Mouse (Mus musculus) heart, adult 2 months (tissue): ENCODE measurements around the gene Ubfd1. TPM values are rescaled to one million over a fixed set of nuclear protein-coding genes. Genes with fewer than 3 reads are reported as not detected.

Source experiments
- DNase-seq, 2 experiments: peaks; one replicate each; pipeline ENCODE4 v3.0.0; 2021
- H3K27ac ChIP-seq: fragments of 200-600 bp; 2 replicates; pipeline ENCODE4 v1.8.1; 2022
- H3K27me3 ChIP-seq: fragments of 200-500 bp; 2 replicates; pipeline ENCODE4 v1.6.1; 2012; ENCODE audit warnings: mild to moderate bottlenecking, low read length, inconsistent platforms, mixed read lengths; ENCODE audit not compliant: control insufficient read depth, insufficient read depth
- H3K36me3 ChIP-seq: fragments of 200-500 bp; 2 replicates; pipeline ENCODE4 v1.6.1; 2012; ENCODE audit warnings: low read length, inconsistent platforms; ENCODE audit not compliant: control insufficient read depth, insufficient read depth
- H3K4me1 ChIP-seq: fragments of 200-500 bp; 2 replicates; pipeline ENCODE4 v1.6.1; 2011; ENCODE audit warnings: low read length; ENCODE audit not compliant: control insufficient read depth, insufficient read depth
- H3K4me3 ChIP-seq: fragments of 200-600 bp; 2 replicates; pipeline ENCODE4 v1.8.1; 2022
- H3K79me2 ChIP-seq: fragments of 200-500 bp; replicated peaks from 2 replicates; pipeline ENCODE4 v1.6.1; 2012; ENCODE audit warnings: mild to moderate bottlenecking, inconsistent platforms, low read length, moderate library complexity, mixed read lengths; ENCODE audit not compliant: control insufficient read depth, insufficient read depth
- H3K9ac ChIP-seq: fragments of 200-500 bp; 2 replicates; pipeline ENCODE4 v1.6.1; 2012; ENCODE audit warnings: low read depth, mild to moderate bottlenecking, control low read depth, inconsistent platforms, low read length, mixed read lengths
- CTCF ChIP-seq: fragments of 200-600 bp; IDR thresholded peaks from 2 replicates; pipeline ENCODE4 v1.8.1; 2022; ENCODE audit warnings: antibody characterized with exemption, mild to moderate bottlenecking, moderate library complexity
- EP300 ChIP-seq: fragments of 200-500 bp; IDR thresholded peaks from 2 replicates; pipeline ENCODE4 v1.6.1; 2011; ENCODE audit warnings: low read depth, low read length, control low read depth; ENCODE audit not compliant: insufficient read depth
- POLR2A ChIP-seq: fragments of 200-500 bp; IDR thresholded peaks from 2 replicates; pipeline ENCODE4 v1.6.1; 2011; ENCODE audit warnings: mild to moderate bottlenecking, low read depth, low read length, control low read depth; ENCODE audit not compliant: insufficient read depth
- WGBS: fragments of 180-500 bp; shearing (Covaris S2); methylation state at CpG from one replicate; pipeline ENCODE4 v1.1.7; 2018; 5-methylcytosine and 5-hydroxymethylcytosine counted together
- intact Hi-C: fragments of 180-260 bp; cut with DNase I; formaldehyde crosslinking; loops from one replicate; pipeline ENCODE4 v1.15.1; 2025
- polyA plus RNA-seq: library from polyadenylated mRNA; depleted of rRNA; stranded (reverse); fragments of >200 nt; gene quantifications from 2 replicates; pipeline ENCODE4 v1.2.3, GENCODE M21; 2012
- total RNA-seq, 2 experiments: library from RNA; stranded (reverse); gene quantifications; 2 replicates each; pipeline ENCODE4 v1.2.3; 2021

Gene Ubfd1
- total and polyA plus RNA-seq, 3 experiments = 17.8 to 37.2 (median 30.4) TPM

DNA sequence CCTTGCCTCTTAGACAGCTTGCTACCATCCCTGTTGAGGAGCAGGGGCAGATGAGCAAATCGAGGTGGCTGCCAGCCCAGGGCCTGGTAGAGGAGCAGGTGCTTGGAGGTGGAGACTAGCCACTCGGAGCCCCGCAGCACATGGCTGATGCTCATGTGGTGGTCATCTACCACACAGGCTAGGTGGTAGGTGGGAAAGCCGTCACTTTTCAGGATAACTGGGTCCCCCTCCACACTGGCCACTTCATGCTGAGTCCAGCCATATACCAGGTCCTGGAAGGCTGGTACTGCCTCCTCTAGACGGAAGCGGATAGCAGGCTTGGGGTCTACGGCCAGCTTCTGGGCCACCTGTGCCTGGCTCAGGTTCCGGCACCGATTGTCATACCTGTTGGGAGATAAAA lies 18.8 kb upstream of the Ubfd1 start:
- no peak overlapping the region for H3K27ac ChIP-seq
- TF ChIP-seq EP300 = no peak
- TF ChIP-seq CTCF = no peak
- no peak for TF ChIP-seq POLR2A
- intact Hi-C loops = no loop called here
- no peak for DNase-seq
- 89% methylated on average over 9 of the region's 9 CpGs for WGBS
- peaks cover 4% of the 10 kb centered on the region for H3K4me1 ChIP-seq
- H3K79me2 ChIP-seq = no peaks in the 10 kb centered on the region
- H3K36me3 ChIP-seq = peaks cover 9% of the 10 kb centered on the region
- no peak overlapping the region for H3K4me3 ChIP-seq
- no peak overlapping the region for H3K9ac ChIP-seq
- no peaks in the 10 kb centered on the region for H3K27me3 ChIP-seq

DNA sequence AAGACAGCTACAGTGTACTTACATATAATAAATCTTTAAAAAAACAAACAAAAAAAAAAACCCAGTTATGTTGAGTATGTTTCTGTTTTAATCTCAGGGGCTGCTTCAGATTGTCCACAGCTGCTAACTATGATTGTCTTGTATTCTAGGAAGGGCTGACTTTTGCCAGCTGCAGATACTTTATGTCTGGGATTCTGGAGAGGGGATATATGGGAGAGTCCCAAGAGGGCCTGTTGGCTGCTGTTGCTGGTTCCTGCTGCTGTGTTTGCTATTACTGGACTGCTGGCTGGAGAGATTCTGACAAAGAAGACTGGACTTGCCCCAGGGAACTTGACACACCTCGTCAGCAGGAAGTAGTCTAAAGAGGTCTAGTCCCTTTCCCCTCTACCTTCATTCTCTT lies 16.1 kb upstream of the Ubfd1 start:
- H3K27ac ChIP-seq = no peak overlapping the region
- H3K4me1 ChIP-seq = peaks cover 3% of the 10 kb centered on the region
- H3K4me3 ChIP-seq = no peak overlapping the region
- no peak for DNase-seq
- no peaks in the 10 kb centered on the region for H3K79me2 ChIP-seq
- intact Hi-C loops = no loop called here
- TF ChIP-seq CTCF (no peak), EP300 (no peak), POLR2A (no peak)
- H3K36me3 ChIP-seq = peaks cover 9% of the 10 kb centered on the region
- H3K27me3 ChIP-seq = no peaks in the 10 kb centered on the region
- 11% methylated on average over 1 of the region's 1 CpGs for WGBS
- no peak overlapping the region for H3K9ac ChIP-seq

DNA sequence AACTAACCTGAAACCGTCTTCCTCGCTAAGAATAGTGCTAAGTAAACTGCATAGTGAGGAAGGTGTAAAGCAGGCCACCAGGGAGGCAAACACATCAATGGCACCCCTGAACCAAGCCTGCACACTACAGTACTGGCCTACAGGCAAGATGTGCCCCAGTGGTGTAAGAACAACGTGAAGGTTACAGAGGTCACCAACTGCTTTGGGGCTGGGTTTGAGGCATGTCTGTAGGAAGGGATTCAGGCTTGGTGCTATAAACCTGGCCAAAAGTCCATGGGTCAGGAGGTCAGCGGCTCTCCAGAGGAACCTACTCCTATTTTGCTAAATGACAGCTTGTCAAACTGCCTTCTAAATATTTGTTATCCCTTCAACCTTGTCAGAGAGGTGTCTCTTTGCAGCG lies 10.3 kb upstream of the Ubfd1 start:
- no peak for DNase-seq
- TF ChIP-seq CTCF (no peak), POLR2A (no peak), EP300 (no peak)
- Histone ChIP-seq H3K79me2 (no peaks in the 10 kb centered on the region), H3K36me3 (peaks cover 7% of the 10 kb centered on the region), H3K4me1 (no peaks in the 10 kb centered on the region; the same call in 1 of the 2 replicates), H3K27ac (no peak overlapping the region), H3K27me3 (no peaks in the 10 kb centered on the region), H3K9ac (no peak overlapping the region), H3K4me3 (no peak overlapping the region)
- WGBS = 77% methylated on average over 5 of the region's 5 CpGs
- intact Hi-C loops = no loop called here

DNA sequence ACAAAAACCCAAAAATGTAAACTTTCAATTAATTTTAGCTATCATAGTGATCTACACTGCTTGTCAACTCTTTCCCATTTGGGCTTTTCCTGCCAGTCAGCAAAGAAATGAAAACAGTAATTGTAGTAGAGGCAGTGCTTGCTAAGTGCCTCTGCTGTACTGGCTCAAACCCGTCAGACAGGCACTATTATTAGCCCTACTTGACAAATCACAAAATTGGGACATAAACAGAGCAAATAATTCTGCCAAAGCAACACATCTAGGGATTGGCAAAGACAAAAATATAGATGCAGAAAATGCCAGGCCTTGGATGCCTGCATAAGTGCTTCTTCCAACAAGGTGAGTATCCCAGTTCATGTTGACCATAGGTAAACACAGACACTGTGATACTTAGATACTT lies 1.3 kb upstream of the Ubfd1 start:
- peaks cover 27% of the 10 kb centered on the region for H3K36me3 ChIP-seq
- no peaks in the 10 kb centered on the region for H3K27me3 ChIP-seq
- TF ChIP-seq POLR2A (no peak), CTCF (no peak), EP300 (no peak)
- intact Hi-C loops = loop anchor here (2.0 to 5.0 kb wide), 3 partner anchors 21 to 83 kb away; partner anchors contain the start of genes Cog7, Dctn5 and Palb2
- H3K79me2 ChIP-seq = peaks cover 6% of the 10 kb centered on the region
- 55% methylated on average over 1 of the region's 1 CpGs for WGBS
- no peak overlapping the region for H3K4me3 ChIP-seq
- H3K27ac ChIP-seq = peak overlapping the region; percentile 98
- 0 out of 2 replicates have a peak overlapping the region, but pooled peaks have one; percentile 15 for H3K9ac ChIP-seq
- no peak for DNase-seq
- H3K4me1 ChIP-seq = peaks cover 8% of the 10 kb centered on the region

DNA sequence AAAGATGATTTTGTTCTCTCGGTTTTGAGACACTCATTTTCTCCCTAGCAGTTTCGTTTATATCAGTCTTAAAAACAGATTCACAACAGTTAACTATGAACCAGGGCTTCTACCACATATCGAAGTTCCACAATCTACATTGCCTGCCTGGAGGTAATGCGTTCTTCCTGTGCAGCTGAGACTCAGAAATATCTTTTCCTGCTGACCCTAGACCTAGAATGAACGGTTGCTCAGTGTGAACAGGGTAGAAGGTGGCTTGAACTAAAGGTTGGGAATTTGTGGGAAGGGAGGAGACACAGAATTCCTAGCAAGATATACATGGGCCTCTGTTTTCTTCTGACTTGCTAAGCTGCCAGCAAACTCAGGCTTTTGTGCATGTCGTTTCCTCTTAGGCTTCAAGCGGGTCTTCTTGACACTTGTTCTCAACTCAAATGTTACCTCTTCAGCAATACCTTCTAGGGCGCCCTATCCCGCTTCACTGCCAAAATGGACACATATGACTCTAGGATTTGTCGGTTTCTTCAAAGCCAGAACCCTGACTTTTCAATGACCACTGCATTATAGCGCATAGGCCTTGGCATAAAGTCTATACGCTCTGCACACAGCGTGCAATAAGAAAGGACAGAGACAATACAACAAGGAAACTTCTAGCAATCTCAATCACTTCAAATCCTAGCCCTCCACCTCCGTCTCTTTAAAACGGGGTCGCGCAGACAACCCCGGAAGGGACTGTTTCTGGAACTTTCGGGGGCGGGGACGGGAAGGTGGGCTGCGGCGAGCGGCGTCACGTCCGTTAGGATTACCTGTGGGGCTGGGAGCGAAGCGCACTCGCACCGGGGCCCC lies 652 bp upstream of the Ubfd1 start:
- intact Hi-C loops = loop anchor here (2.0 to 5.0 kb wide), 3 partner anchors 22 to 84 kb away; partner anchors contain the start of genes Cog7, Dctn5 and Palb2
- DNase-seq = no peak
- no peaks in the 10 kb centered on the region for H3K27me3 ChIP-seq
- WGBS = 9% methylated on average over 31 of the region's 31 CpGs
- H3K9ac ChIP-seq = peak overlapping the region; percentile 61
- H3K36me3 ChIP-seq = peaks cover 29% of the 10 kb centered on the region
- peaks cover 8% of the 10 kb centered on the region for H3K4me1 ChIP-seq
- H3K4me3 ChIP-seq = peak overlapping the region; percentile 73
- peak overlapping the region; percentile 98 for H3K27ac ChIP-seq
- H3K79me2 ChIP-seq = peaks cover 6% of the 10 kb centered on the region
- peak; percentile 51; the same call in 1 of the 2 replicates for TF ChIP-seq POLR2A
- TF ChIP-seq EP300 = 0 out of 2 replicates have a peak, but pooled peaks have one; percentile 10
- TF ChIP-seq CTCF = no peak
